Mouse (Mus musculus) embryonic facial prominence, embryonic 14.5 days (tissue): Measurements from ENCODE around the gene Myocos. TPM values are rescaled to one million over a fixed set of nuclear protein-coding genes. Genes with fewer than 3 reads are reported as not detected.

Experiments used
- ATAC-seq: fragments of 200-750 bp; cut with Nextera tagmentation; 2 replicates; pipeline ENCODE4 v1.8.0; 2017; ENCODE audit warnings: low read depth, moderate number of reproducible peaks, moderate TSS enrichment
- DNase-seq: peaks from one replicate; pipeline ENCODE4 v3.0.0-alpha.2; 2015; ENCODE audit warnings: low spot score
- H3K27ac ChIP-seq: fragments of 300-500 bp; sonication (generic); replicated peaks from 2 replicates; pipeline ENCODE4 v1.5.1; 2014; ENCODE audit warnings: low read depth, mild to moderate bottlenecking, low read length, moderate library complexity
- H3K27me3 ChIP-seq: fragments of 300-500 bp; sonication (generic); replicated peaks from 2 replicates; pipeline ENCODE4 v1.6.1; 2014; ENCODE audit warnings: low read length; ENCODE audit not compliant: control insufficient read depth, insufficient read depth
- H3K36me3 ChIP-seq: fragments of 300-500 bp; sonication (generic); 2 replicates; pipeline ENCODE4 v1.6.1; 2014; ENCODE audit warnings: low read length, mixed read lengths; ENCODE audit not compliant: control insufficient read depth, insufficient read depth
- H3K4me1 ChIP-seq: fragments of 300-500 bp; sonication (generic); 2 replicates; pipeline ENCODE4 v1.6.1; 2014; ENCODE audit warnings: antibody characterized with exemption, low read length; ENCODE audit not compliant: control insufficient read depth, insufficient read depth
- H3K4me2 ChIP-seq: fragments of 300-500 bp; sonication (generic); 2 replicates; pipeline ENCODE4 v1.6.1; 2014; ENCODE audit warnings: low read depth, mild to moderate bottlenecking, low read length, moderate library complexity, mixed read lengths
- H3K4me3 ChIP-seq: fragments of 300-500 bp; sonication (generic); 2 replicates; pipeline ENCODE4 v1.5.1; 2014; ENCODE audit warnings: low read depth, mild to moderate bottlenecking, low read length
- H3K9ac ChIP-seq: fragments of 300-500 bp; sonication (generic); 2 replicates; pipeline ENCODE4 v1.6.1; 2014; ENCODE audit warnings: low read depth, mild to moderate bottlenecking, low read length, moderate library complexity, mixed read lengths
- H3K9me3 ChIP-seq: fragments of 300-500 bp; sonication (generic); 2 replicates; pipeline ENCODE4 v1.6.1; 2016; ENCODE audit warnings: low read length; ENCODE audit not compliant: control insufficient read depth
- WGBS: fragments of 180-500 bp; shearing (Covaris S2); extraction: QIAGEN DNeasy Blood & Tissue Kit; methylation state at CpG from one replicate; pipeline ENCODE4 v1.1.7; 2014; 5-methylcytosine and 5-hydroxymethylcytosine counted together
- polyA plus RNA-seq: library from polyadenylated mRNA; unstranded; fragments of >200 nt; fragmentation: Nextera tagmentation; extraction: Ambion mirVana; gene quantifications from 2 replicates; pipeline ENCODE4 v1.2.1, GENCODE M21; 2014

The Myocos gene
- not detected in 2 replicates for polyA plus RNA-seq

DNA sequence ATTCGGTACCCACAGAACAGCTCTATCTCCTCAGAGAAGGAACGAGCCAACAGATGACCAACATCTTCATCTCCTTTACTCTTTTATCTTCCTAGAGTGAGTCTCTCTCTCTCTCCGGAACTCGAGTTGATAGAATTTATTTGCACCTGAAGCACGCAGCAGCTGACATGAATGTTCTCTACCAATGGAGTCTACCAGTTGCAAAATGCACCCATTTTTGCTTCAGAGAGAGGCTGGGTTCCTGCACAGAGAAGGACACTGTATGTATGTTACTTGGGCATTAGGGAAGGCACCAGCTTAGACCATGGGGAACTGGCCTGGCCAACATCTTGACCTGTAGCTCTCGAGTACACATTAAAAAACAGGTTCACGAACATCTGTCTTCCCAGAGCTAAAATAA is at the start of gene Myocos:
Gene Myocos (minus strand): TSS at position 101 of the 400 bp plus-strand sequence.
- Histone ChIP-seq H3K27me3 (no peaks in the 10 kb centered on the region), H3K4me3 (no peak within 1 kb of the TSS), H3K4me1 (no peaks in the 10 kb centered on the region), H3K9ac (no peak within 1 kb of the TSS), H3K4me2 (no peak within 1 kb of the TSS), H3K36me3 (no peaks in the 10 kb centered on the region), H3K27ac (no peak within 1 kb of the TSS), H3K9me3 (no peaks in the 10 kb centered on the region)
- DNase-seq (no peak), ATAC-seq (no peak)
- WGBS, result 90% methylated on average over 7 of the region's 7 CpGs

GRCm38 (mm10) chr1:162700389-162701066 is 42.5 kb upstream of the Myocos start:
- no peak overlapping the region for H3K4me3 ChIP-seq
- 85% methylated on average over 8 of the region's 8 CpGs for WGBS
- ATAC-seq, result no peak
- no peaks in the 10 kb centered on the region for H3K9me3 ChIP-seq
- H3K36me3 ChIP-seq, result peaks cover 81% of the 10 kb centered on the region
- no peaks in the 10 kb centered on the region for H3K27me3 ChIP-seq
- H3K27ac ChIP-seq, result no peak overlapping the region
- DNase-seq, result no peak
- H3K4me2 ChIP-seq, result no peak overlapping the region
- no peaks in the 10 kb centered on the region for H3K4me1 ChIP-seq
- H3K9ac ChIP-seq, result no peak overlapping the region

GRCm38 (mm10) chr1:162697866-162698265 is 39.8 kb upstream of the Myocos start:
- Histone ChIP-seq H3K4me1 (no peaks in the 10 kb centered on the region), H3K9ac (no peak overlapping the region), H3K4me3 (no peak overlapping the region), H3K27ac (no peak overlapping the region), H3K36me3 (peaks cover 84% of the 10 kb centered on the region), H3K27me3 (no peaks in the 10 kb centered on the region), H3K9me3 (no peaks in the 10 kb centered on the region), H3K4me2 (no peak overlapping the region)
- DNase-seq (no peak), ATAC-seq (no peak)
- WGBS, result 93% methylated on average over 6 of the region's 6 CpGs

DNA sequence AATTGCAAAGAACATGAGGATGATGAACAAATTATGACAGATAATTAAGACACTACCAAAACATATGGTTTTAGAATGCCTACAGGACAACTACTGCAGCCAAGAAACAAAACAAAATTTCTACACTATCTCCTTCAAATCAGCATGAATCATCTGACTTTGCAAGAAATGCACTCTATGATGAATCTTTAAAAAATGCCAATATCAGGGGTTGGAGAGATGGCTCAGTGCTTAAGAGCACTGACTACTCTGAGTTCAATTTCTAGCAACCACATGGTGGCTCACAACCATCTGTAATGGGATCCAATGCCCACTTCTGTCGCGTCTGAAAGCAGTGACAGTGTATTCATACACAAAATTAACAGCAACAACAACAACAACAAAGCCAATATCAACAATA is 35.7 kb upstream of the Myocos start:
- ATAC-seq (no peak), DNase-seq (no peak)
- H3K36me3 ChIP-seq, result peaks cover 90% of the 10 kb centered on the region
- no peaks in the 10 kb centered on the region for H3K4me1 ChIP-seq
- no peaks in the 10 kb centered on the region for H3K27me3 ChIP-seq
- no peak overlapping the region for H3K9ac ChIP-seq
- H3K4me3 ChIP-seq, result no peak overlapping the region
- H3K27ac ChIP-seq, result no peak overlapping the region
- no peaks in the 10 kb centered on the region for H3K9me3 ChIP-seq
- H3K4me2 ChIP-seq, result no peak overlapping the region
- WGBS, result 83% methylated on average over 2 of the region's 2 CpGs

DNA sequence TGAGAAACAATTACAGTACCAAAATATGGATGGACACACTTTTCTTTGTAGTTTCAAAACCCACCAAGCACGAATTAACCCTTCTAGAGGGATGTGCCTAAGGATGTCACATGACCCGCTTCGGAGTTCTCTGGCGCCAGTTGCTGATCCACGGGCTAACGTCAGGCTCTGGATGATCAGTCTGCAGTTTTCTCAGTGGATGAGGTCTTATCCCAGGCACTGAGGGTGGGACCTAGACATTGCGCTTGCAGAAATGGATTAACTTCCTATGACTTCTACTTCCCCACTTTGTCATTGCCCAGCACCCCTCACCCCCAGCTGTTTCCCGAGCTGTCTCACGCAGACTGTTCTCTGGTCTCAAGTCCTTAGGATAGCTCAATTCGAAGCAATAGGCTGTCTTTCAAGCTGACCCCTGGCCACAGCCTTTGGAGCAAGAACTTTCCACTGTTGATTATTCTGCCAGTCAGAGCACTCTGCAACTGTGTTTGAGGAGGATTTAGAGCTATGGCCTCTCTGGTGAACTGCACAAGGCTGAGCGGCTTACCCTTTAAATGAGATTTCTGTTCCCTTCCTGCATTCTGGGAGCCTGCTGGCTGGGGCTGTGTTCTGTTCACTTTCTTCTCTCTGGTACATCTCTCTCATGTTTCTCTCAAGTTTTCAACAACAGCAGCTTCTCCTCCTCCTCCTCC is 7.6 kb upstream of the Myocos start:
- 3% methylated on average over 11 of the region's 11 CpGs for WGBS
- no peak overlapping the region for H3K27ac ChIP-seq
- no peaks in the 10 kb centered on the region for H3K27me3 ChIP-seq
- peak overlapping the region; percentile 40 for H3K4me3 ChIP-seq
- ATAC-seq, result peak; percentile 86
- H3K9me3 ChIP-seq, result no peaks in the 10 kb centered on the region
- H3K9ac ChIP-seq, result peak overlapping the region; percentile 60
- peak; percentile 68 for DNase-seq
- H3K36me3 ChIP-seq, result peaks cover 11% of the 10 kb centered on the region
- H3K4me2 ChIP-seq, result peak overlapping the region; percentile 65
- peaks cover 6% of the 10 kb centered on the region; the same call in 1 of the 2 replicates for H3K4me1 ChIP-seq

DNA sequence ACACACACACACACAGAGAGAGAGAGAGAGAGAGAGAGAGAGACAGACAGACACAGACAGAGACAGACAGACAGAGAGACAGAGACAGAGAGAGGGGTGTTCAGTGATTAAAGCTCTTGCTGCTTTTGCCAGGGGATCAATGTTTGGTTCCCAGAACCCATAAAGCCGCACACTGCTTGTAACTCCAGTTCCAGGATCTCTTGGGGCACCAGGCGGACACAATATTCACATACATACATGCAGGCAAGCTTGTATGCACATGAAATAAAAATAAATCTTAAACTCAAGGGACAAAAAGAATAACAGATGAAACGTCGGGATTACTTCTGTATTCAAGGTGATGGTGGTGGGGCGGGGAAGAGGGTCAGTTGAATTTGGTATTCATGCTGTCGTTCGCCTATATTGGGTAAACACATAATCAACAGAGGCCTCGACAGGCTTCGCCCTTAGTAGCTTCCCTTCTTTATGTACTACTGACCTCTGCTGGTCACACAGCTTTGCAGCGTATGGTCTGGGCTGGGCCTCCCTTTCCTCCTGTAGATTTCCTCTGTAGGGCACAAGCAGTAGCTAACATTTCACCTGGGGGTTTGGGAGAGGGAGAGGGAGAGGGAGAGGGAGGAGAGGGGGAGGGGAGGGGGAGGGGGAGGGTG is 6.9 kb upstream of the Myocos start:
- Histone ChIP-seq H3K9me3 (no peaks in the 10 kb centered on the region), H3K4me1 (peaks cover 6% of the 10 kb centered on the region; the same call in 1 of the 2 replicates), H3K9ac (peak overlapping the region; percentile 60; the same call in 1 of the 2 replicates), H3K4me2 (peak overlapping the region; percentile 65), H3K27ac (no peak overlapping the region), H3K4me3 (no peak overlapping the region; the same call in 1 of the 2 replicates), H3K36me3 (peaks cover 6% of the 10 kb centered on the region; the same call in 1 of the 2 replicates), H3K27me3 (no peaks in the 10 kb centered on the region)
- WGBS, result 13% methylated on average over 10 of the region's 10 CpGs
- DNase-seq (peak; percentile 93), ATAC-seq (peak; percentile 97)

GRCm38 (mm10) chr1:162660276-162660860 is 2.3 kb upstream of the Myocos start:
- DNase-seq, result no peak
- no peak overlapping the region for H3K4me3 ChIP-seq
- H3K4me1 ChIP-seq, result no peaks in the 10 kb centered on the region
- no peak overlapping the region for H3K4me2 ChIP-seq
- H3K27ac ChIP-seq, result no peak overlapping the region
- no peaks in the 10 kb centered on the region for H3K27me3 ChIP-seq
- 83% methylated on average over 11 of the region's 11 CpGs for WGBS
- H3K9me3 ChIP-seq, result no peaks in the 10 kb centered on the region
- ATAC-seq, result no peak
- H3K9ac ChIP-seq, result no peak overlapping the region
- H3K36me3 ChIP-seq, result no peaks in the 10 kb centered on the region

- DNase-seq (no peak), ATAC-seq (no peak)
- H3K4me1 ChIP-seq, result no peaks in the 10 kb centered on the region
- no peaks in the 10 kb centered on the region for H3K27me3 ChIP-seq
- H3K4me3 ChIP-seq, result no peak overlapping the region
- 91% methylated on average over 14 of the region's 14 CpGs for WGBS
- no peaks in the 10 kb centered on the region for H3K36me3 ChIP-seq
- no peak overlapping the region for H3K4me2 ChIP-seq
- H3K9me3 ChIP-seq, result no peaks in the 10 kb centered on the region
- no peak overlapping the region for H3K9ac ChIP-seq
- no peak overlapping the region for H3K27ac ChIP-seq
Observed at GRCm38 (mm10) chr1:162648416-162648815, 9.6 kb downstream of the Myocos start.
